Mouse (Mus musculus): ENCODE data around the gene Gm49403. TPM values are rescaled to one million over a fixed set of nuclear protein-coding genes. Genes with fewer than 3 reads are reported as not detected.
A peak's percentile ranks its signal among the peaks of the same experiment; 100 is the strongest.
"Not testable (repeated sequence)": the region's sequence is repeated elsewhere in the genome, so short reads cannot be mapped to it uniquely, and the experiment has no call there.

Gm49403 gene
- total and polyA plus RNA-seq, 2 experiments from 2014 or later = not detected

DNA sequence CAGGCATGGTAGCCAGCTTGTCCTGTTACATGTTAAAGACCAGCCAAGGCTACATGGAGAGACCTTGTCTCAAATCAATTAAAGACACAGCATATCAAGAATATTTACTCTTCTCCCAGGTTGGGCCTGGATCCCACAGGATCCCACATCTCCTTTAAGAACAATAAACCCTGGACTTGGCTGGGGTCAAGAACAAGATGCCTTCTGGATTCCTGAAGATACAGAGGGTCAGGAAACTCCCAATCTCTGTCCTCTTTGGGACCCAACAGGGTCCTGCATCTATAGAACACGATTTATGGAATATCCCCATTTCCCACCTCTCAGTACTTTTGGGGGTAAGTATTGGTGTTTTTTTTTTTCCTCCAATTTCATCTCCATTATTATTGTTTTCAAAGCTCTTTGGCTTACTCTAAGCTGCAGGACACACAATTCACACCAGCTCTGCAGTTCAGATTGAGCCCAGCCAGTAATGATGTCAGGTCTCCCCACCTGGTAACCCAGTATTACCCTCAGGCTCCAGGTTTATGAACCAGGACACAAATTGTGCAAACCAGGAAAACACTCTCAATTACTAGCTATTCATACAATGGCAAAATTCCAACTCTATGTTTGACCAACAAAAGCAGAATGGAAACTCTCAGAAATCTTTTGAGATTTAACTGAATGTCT lies 3.3 kb downstream of the Gm49403 start:
- no peaks in the 10 kb centered on the region for H3K9me3 ChIP-seq (ENCODE audit: low read length)
- H3K4me1 ChIP-seq (ENCODE audit: insufficient read depth, low read length) = peaks cover 9% of the 10 kb centered on the region; the same call in 1 of the 2 replicates
- 69% methylated on average over 1 of the region's 1 CpGs for WGBS
- no peak for TF ChIP-seq CTCF (IDR thresholded peaks at IDR 0.05; ENCODE audit: low read depth)
- H3K27ac ChIP-seq = no peak overlapping the region
- no peak overlapping the region for H3K4me3 ChIP-seq (ENCODE audit: low read length)
- no peaks in the 10 kb centered on the region for H3K36me3 ChIP-seq (ENCODE audit: insufficient read depth, low read length)
- H3K27me3 ChIP-seq (ENCODE audit: insufficient read depth, low read length) = no peaks in the 10 kb centered on the region
- ATAC-seq (no peak), DNase-seq (ENCODE audit: low spot score) (no peak)
- no peak overlapping the region for H3K9ac ChIP-seq (replicated peaks; ENCODE audit: low read length)
- H3K4me2 ChIP-seq (ENCODE audit: low read depth, low read length) = no peak overlapping the region

DNA sequence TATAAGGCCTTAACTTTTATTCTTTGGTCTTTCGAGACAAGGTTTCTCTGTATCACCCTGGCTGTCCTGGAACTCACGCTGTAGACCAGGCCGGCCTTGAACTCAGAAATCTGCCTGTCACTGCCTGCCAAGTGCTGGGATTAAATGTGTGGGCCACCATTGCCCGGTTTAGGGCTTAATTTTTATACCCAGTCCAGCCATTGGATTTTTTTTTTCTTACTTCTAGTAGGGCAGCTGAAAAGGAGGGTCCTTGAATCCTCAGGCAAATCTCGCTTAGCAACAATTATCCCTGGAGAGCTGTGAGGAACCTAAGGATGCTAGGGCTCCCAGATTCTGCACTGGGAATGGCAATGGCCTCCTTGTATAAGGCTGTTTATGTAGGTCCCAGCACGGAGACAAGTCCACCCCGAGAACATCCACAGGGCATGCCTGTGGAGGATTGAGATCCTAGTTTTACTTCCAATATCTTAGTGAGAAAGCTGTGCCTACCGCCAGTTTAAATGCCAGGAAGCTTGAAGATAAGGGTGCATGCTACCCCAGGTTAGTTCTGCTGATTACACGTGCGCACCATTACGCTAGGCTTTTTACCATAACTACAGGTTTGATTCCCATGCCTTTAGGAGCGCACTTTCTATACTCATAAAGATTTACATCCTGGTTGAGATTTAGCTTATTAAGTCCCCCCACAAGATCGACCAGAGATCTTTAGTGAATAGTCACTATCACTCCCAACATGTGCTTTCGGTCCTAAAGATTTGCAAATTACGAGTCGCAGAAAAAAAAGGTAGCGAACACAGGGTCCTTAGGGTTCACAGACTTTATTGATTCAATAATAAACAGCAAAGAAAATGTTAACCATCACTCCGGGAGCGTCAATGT lies 4.1 kb downstream of the Gm49403 start:
- Histone ChIP-seq H3K9me3 (ENCODE audit: low read length) (no peaks in the 10 kb centered on the region), H3K4me1 (ENCODE audit: insufficient read depth, low read length) (peaks cover 9% of the 10 kb centered on the region; the same call in 1 of the 2 replicates), H3K4me3 (ENCODE audit: low read length) (peak overlapping the region; percentile 43), H3K4me2 (ENCODE audit: low read depth, low read length) (peak overlapping the region; percentile 90), H3K9ac (replicated peaks; ENCODE audit: low read length) (peak overlapping the region; percentile 57), H3K36me3 (ENCODE audit: insufficient read depth, low read length) (no peaks in the 10 kb centered on the region), H3K27me3 (ENCODE audit: insufficient read depth, low read length) (no peaks in the 10 kb centered on the region), H3K27ac (peak overlapping the region; percentile 71; the same call in 1 of the 2 replicates)
- DNase-seq (ENCODE audit: low spot score) (no peak), ATAC-seq (no peak)
- no peak for TF ChIP-seq CTCF (IDR thresholded peaks at IDR 0.05; ENCODE audit: low read depth)
- WGBS = 15% methylated on average over 19 of the region's 19 CpGs

DNA sequence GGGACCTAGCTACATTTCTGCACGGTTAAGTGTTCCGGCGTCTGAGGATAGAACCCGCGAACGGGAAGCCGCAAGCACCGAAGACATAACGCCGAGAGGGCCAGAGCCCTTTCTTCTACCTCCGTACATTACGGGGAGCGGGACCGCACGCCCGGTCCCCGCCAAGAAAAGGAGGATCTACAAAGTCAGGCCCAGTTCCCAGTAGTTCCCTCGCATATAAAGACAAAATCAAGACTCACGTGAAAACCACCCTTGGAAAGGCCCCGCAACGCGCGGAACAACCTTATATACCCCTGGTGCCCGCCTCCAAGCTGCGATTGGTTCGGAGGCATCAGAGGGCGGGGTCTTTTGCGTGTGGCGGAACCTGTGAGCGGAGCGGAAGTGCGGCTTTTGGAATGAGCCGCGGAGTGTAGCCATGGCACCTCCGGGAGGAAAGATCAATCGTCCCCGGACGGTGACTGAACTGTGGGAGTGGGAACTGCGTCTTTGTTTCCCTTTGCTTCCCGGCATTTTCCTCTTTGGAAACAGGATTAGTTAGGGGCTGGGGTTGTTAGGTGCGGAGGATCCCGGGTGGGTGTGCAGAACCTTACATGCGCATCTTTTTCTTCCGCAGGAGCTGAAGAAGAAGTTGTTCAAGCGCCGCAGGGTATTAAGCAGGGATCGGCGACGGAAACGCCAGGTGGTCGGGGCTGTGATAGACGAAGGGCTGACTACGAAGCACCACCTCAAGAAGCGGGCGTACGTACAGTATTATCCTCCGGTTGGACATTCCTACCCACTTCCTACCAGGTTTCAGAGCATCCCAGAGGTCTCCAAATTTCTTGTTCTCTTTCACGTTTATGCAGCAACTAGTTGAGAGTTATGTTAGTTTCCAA lies 5.0 kb downstream of the Gm49403 start, which contains the start of the genes 1810009A15Rik and Gm49416:
1810009A15Rik (plus strand) TSS at position 343 of the 875 bp plus-strand sequence.
Gm49416 (plus strand) TSS at position 416 of the 875 bp plus-strand sequence.
- Histone ChIP-seq H3K27ac (peak within 1 kb of the TSS; percentile 71), H3K36me3 (ENCODE audit: insufficient read depth, low read length) (no peaks in the 10 kb centered on the region), H3K9ac (replicated peaks; ENCODE audit: low read length) (peak within 1 kb of the TSS; percentile 57), H3K27me3 (ENCODE audit: insufficient read depth, low read length) (no peaks in the 10 kb centered on the region), H3K4me1 (ENCODE audit: insufficient read depth, low read length) (peaks cover 9% of the 10 kb centered on the region; the same call in 1 of the 2 replicates), H3K4me3 (ENCODE audit: low read length) (peak within 1 kb of the TSS; percentile 43), H3K4me2 (ENCODE audit: low read depth, low read length) (peak within 1 kb of the TSS; percentile 90), H3K9me3 (ENCODE audit: low read length) (no peaks in the 10 kb centered on the region)
- ATAC-seq = peak; percentile 97
- TF ChIP-seq CTCF (IDR thresholded peaks at IDR 0.05; ENCODE audit: low read depth) = peak; percentile 5; the same call in 1 of the 2 replicates
- WGBS = under 1% methylated on average over 58 of the region's 58 CpGs
- peak; percentile 98 for DNase-seq (ENCODE audit: low spot score)

DNA sequence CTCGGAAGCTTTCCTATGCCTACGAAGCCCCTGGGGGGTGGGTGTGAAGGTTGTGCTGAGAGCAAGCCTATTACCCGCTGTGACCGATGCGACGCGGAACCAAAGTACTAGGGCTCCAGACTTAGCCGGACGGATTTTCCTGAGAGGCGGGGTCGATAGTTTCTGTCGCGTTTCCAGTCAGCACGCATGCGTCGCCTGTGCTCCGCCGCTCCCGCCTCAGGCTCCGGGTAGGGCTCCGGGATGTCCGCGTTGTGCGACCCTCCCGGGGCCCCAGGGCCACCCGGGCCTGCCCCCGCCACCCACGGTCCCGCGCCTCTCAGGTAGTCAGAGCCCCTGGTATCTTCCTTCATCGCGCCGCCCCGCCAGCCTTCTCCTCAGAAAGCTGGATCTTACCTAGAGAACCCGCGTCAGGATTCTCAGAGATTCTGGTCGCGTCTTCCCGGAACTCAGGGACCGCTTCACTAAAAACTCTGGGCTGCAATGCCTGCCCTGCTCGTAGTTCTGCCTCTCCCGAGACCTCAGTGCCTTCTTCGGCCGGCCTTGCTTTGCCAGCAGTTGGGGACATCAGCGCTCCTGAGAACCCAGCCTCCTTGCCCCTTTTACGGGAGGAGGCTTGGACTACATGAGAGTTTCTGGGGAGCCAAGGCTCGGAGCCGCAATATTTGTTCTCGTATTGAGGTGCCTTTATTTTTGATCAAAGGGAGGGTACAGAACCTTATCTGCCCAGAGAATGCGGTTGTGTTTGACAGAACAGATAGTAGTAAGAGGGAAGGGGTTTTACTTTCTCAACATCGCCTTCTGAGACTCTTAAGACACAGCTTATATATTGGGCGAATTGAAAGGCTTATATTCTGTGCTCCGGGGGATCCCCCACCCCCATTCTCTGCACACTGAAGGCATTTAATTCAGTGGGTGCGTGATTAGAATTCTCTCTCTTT lies 9.4 kb downstream of the Gm49403 start, which contains the start of gene Ints5:
Ints5 (plus strand) TSS at position 177 of the 938 bp plus-strand sequence.
- ATAC-seq (peak; percentile 74), DNase-seq (ENCODE audit: low spot score) (peak; percentile 92)
- 3% methylated on average over 54 of the region's 54 CpGs for WGBS

DNA sequence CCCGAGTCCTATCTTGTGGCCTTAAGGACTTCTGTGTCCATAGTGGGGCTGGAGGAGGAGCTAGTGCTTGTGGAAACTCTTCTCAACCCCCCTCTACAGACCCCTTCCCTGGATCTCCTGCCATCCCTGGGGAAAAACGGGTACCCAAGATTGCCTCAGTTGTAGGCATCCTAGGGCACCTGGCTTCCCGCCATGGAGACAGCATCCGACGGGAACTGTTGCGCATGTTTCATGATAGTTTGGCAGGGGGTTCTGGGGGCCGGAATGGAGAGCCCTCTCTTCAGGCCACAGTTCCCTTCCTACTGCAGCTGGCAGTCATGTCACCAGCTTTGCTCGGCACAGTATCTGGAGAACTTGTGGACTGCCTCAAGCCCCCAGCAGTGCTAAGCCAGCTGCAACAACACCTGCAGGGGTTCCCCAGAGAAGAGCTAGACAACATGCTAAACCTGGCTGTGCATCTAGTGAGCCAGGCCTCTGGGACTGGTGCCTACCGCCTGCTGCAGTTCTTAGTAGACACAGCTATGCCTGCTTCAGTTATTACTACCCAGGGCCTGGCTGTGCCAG lies 11.7 kb downstream of the Gm49403 start:
- H3K27ac ChIP-seq = no peak overlapping the region
- DNase-seq (ENCODE audit: low spot score) (no peak), ATAC-seq (no peak)
- H3K36me3 ChIP-seq (ENCODE audit: insufficient read depth, low read length) = 0 out of 2 replicates have a peak, but pooled peaks cover 6% of the 10 kb centered on the region
- TF ChIP-seq CTCF (IDR thresholded peaks at IDR 0.05; ENCODE audit: low read depth) = no peak
- 85% methylated on average over 9 of the region's 9 CpGs for WGBS
- no peak overlapping the region for H3K4me3 ChIP-seq (ENCODE audit: low read length)
- H3K9ac ChIP-seq (replicated peaks; ENCODE audit: low read length) = no peak overlapping the region
- peaks cover 9% of the 10 kb centered on the region for H3K4me1 ChIP-seq (ENCODE audit: insufficient read depth, low read length)
- H3K27me3 ChIP-seq (ENCODE audit: insufficient read depth, low read length) = no peaks in the 10 kb centered on the region
- no peaks in the 10 kb centered on the region for H3K9me3 ChIP-seq (ENCODE audit: low read length)
- no peak overlapping the region for H3K4me2 ChIP-seq (ENCODE audit: low read depth, low read length)

More for the DNA sequence above, 9.4 kb downstream of the Gm49403 start, which contains the start of gene Ints5:
- Histone ChIP-seq H3K36me3 (ENCODE audit: insufficient read depth, low read length) (0 out of 2 replicates have a peak, but pooled peaks cover 6% of the 10 kb centered on the region), H3K9me3 (ENCODE audit: low read length) (no peaks in the 10 kb centered on the region), H3K27ac (peak within 1 kb of the TSS; percentile 84), H3K27me3 (ENCODE audit: insufficient read depth, low read length) (no peaks in the 10 kb centered on the region), H3K9ac (replicated peaks; ENCODE audit: low read length) (peak within 1 kb of the TSS; percentile 89), H3K4me3 (ENCODE audit: low read length) (peak within 1 kb of the TSS; percentile 82), H3K4me1 (ENCODE audit: insufficient read depth, low read length) (peaks cover 6% of the 10 kb centered on the region; the same call in 1 of the 2 replicates), H3K4me2 (ENCODE audit: low read depth, low read length) (peak within 1 kb of the TSS; percentile 97)
- no peak for TF ChIP-seq CTCF (IDR thresholded peaks at IDR 0.05; ENCODE audit: low read depth)

DNA sequence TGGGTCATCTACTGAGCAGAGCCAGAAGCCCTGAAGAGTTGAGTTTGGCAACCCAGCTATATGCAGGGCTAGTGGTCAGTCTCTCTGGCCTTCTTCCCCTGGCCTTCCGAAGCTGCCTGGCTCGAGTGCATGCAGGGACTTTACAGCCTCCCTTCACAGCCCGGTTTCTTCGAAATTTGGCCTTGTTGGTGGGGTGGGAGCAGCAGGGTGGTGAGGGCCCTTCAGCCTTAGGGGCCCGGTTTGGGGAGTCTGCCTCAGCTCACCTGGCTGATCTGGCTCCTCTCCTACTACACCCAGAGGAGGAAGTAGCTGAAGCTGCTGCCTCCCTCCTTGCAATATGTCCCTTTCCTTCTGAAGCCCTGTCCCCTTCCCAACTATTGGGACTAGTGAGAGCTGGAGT lies 12.5 kb downstream of the Gm49403 start:
- not testable (repeated sequence) for H3K4me1 ChIP-seq (ENCODE audit: insufficient read depth, low read length); H3K9me3 ChIP-seq (ENCODE audit: low read length); ATAC-seq; H3K36me3 ChIP-seq (ENCODE audit: insufficient read depth, low read length); H3K27ac ChIP-seq; H3K27me3 ChIP-seq (ENCODE audit: insufficient read depth, low read length); DNase-seq (ENCODE audit: low spot score); H3K4me3 ChIP-seq (ENCODE audit: low read length); H3K9ac ChIP-seq (replicated peaks; ENCODE audit: low read length); H3K4me2 ChIP-seq (ENCODE audit: low read depth, low read length)
- WGBS = 87% methylated on average over 5 of the region's 5 CpGs

DNA sequence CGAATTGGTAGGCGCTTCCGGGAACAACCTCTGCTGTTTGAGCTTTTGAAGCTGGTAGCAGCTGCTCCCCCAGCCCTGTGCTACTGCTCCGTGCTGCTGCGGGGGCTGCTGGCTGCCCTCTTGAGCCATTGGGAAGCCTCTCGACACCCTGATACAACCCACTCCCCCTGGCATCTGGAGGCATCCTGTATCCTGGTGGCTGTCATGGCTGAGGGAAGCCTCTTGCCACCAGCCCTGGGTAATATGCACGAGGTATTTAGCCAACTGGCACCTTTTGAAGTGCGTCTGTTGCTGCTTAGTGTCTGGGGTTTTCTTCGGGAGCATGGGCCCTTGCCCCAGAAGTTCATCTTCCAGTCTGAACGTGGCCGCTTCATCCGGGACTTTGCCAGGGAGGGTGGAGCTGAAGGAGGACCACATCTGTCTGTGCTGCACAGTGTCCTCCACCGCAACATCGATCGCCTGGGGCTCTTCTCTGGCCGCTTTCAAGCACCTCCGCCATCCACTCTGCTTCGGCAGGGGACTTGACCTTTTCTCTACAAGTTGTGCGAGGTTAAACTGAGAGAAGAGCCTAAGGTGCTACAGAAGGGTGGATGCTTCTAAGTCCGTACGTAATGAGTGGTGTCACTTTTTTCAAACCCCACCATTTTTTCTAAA lies 13.6 kb downstream of the Gm49403 start:
- ATAC-seq (peak; percentile 46), DNase-seq (ENCODE audit: low spot score) (peak; percentile 54)
- H3K4me1 ChIP-seq (ENCODE audit: insufficient read depth, low read length); H3K9me3 ChIP-seq (ENCODE audit: low read length); H3K27me3 ChIP-seq (ENCODE audit: insufficient read depth, low read length); H3K36me3 ChIP-seq (ENCODE audit: insufficient read depth, low read length): not testable (repeated sequence)
- peak overlapping the region; percentile 86 for H3K27ac ChIP-seq
- 19% methylated on average over 21 of the region's 21 CpGs for WGBS
- peak overlapping the region; percentile 72 for H3K4me2 ChIP-seq (ENCODE audit: low read depth, low read length)
- H3K4me3 ChIP-seq (ENCODE audit: low read length) = peak overlapping the region; percentile 91
- peak overlapping the region; percentile 94; the same call in 1 of the 2 replicates for H3K9ac ChIP-seq (replicated peaks; ENCODE audit: low read length)

All from hindbrain, postnatal 0 days (tissue).